Mouse (Mus musculus): ENCODE data around the gene Usp22.
"Not testable (repeated sequence)": the region's sequence is repeated elsewhere in the genome, so short reads cannot be mapped to it uniquely, and the experiment has no call there.

Usp22 gene

GRCm38 (mm10) chr11:61174821-61175658 lies at the start of gene Usp22:
Gene Usp22, minus strand, starts transcription at chr11:61175055.
- DNase-seq (ENCODE audit: extremely low read depth, low read depth) = peak; percentile 98

GRCm38 (mm10) chr11:61224234-61224744 lies 49.4 kb upstream of the Usp22 start:
- no peak for DNase-seq (ENCODE audit: extremely low read depth, low read depth)

GRCm38 (mm10) chr11:61222971-61223745 lies 48.3 kb upstream of the Usp22 start:
- no peak for DNase-seq (ENCODE audit: extremely low read depth, low read depth)

- DNase-seq (ENCODE audit: extremely low read depth, low read depth) = no peak
Observed at GRCm38 (mm10) chr11:61222007-61222406, 47.2 kb upstream of the Usp22 start.

DNA sequence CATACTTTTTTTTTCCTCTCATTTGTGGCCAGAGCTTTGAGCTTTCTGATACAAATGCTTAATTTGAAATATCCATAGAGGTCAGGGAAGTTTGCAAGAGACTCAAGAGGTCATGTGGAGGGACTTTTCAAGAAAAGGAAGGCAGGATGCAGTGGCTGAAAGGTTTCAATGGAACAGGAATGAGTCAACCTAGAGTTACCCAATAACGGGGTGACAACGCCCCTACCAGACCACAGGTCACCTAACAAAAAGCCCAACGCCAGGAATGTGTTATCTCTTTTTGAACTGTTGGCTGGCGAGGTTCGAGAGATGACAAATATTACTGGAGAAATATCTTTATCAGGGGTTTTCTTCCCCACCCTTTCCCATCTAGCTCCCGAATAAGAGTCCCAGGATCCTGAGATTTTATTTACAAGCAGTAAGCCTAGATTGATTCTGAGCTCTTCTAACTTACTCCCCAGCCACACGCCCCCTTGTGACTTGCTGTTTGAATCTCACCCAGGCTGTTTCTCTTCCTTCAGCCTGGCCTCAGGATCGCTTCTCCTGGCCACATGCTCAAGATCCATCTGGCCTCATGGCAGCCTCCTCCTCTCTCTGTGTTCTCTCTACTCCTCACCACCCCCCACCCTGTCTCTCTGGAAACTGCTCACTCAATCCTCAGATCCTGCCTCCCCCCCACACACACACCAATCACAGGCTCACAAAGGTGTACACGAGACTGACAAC lies 45.5 kb upstream of the Usp22 start:
- no peak for DNase-seq (ENCODE audit: extremely low read depth, low read depth)

DNA sequence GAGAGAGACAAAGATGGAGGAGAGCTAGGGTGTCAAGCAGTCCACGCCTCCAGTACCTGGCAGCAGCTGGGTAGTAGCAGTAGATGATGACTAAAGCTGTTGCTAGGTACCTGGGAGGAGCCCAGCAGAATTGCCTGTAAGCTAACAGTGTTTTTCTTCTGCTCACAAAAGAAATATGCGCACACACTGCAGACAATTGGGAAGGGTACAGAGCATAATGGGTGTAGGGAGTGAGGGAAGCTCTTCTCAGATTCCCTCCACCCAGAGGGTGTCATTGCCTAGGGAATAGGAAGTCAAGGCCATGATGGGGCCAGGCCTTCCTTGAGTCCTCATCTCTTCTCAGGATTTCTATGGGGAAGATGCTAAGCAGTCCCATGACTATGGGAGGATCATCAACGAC lies 41.1 kb upstream of the Usp22 start:
- DNase-seq (ENCODE audit: extremely low read depth, low read depth) = no peak

DNA sequence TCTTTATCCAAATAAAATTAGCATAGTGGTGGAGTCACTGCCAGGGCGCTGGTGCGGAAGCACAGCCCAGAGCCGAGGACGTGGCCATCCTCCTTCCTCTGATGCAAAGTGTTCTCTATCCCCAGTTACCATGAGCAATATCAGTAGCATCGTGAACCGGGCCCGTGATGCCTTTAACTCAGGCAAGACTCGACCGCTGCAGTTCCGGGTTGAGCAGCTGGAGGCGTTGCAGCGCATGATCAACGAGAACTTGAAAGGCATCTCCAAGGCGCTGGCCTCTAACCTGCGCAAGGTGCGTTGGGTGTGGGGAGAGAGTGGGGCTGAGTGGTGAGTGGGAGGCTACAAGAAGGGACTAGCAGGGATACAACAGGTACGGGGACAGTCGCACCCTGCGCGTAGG lies 37.2 kb upstream of the Usp22 start:
- no peak for DNase-seq (ENCODE audit: extremely low read depth, low read depth)

DNA sequence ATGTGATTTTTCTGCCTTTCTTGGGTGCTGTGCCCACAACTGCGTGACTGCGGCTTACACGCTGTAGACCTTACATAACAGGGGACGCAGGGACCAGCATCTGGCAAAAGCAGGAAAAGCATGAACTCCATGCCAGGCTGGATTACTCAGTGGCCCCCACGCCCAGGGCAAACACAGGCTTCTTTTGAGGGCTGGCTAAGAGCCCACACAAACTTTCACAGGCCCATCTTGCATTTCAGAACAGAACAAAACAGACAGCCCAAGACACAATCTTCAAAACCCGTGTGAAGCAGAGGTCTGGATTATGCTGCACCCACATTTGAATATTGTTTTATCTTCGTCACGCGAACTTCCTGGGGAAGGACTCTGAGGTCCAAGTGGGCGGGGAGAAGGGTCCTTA lies 33.5 kb upstream of the Usp22 start:
- no peak for DNase-seq (ENCODE audit: extremely low read depth, low read depth)

GRCm38 (mm10) chr11:61207487-61208246 lies 32.8 kb upstream of the Usp22 start, which contains the start of gene Aldh3a1:
Gene Aldh3a1, plus strand, starts transcription at chr11:61207537.
- DNase-seq (ENCODE audit: extremely low read depth, low read depth) = no peak

- no peak for DNase-seq (ENCODE audit: extremely low read depth, low read depth)
Observed at GRCm38 (mm10) chr11:61206136-61206535, 31.3 kb upstream of the Usp22 start.

DNA sequence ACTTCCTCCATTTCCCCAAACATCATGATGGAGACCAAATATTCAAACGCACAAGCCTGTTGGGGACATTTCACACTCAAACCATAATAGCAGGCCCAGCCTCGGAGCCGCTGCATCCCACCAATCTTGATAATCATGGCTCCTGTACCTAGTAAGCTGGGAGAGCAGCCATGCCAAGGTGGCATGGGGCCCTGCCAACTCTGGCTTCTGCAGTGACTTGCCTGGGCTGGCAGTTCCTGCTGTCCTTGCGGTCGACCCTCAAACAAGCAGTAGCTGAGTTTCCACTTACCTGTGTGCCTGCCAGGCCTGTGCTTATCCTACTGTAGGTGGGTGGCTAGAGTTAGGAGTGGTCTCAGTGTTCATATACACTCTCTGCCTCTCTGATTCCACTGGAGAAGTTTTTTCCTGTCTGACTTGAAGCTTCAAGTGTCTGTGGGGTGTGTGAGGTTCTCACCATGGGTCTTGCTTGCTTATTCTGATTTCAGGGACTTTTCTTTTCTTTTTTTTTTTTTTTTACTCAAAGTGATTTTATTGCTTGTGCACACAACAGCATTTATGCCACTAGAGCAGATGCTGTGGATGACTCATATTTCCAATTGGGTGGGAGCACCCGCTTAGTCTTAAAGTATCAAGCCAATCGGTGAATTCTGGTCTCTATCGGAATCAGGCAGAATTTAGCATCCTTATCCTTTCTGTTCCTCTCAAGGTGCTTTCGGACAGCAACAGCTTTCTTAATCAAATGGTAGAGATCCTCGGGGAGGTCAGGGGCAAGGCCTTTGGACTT lies 30.5 kb upstream of the Usp22 start:
- no peak for DNase-seq (ENCODE audit: extremely low read depth, low read depth)

GRCm38 (mm10) chr11:61202810-61203209 lies 28.0 kb upstream of the Usp22 start:
- no peak for DNase-seq (ENCODE audit: extremely low read depth, low read depth)

DNA sequence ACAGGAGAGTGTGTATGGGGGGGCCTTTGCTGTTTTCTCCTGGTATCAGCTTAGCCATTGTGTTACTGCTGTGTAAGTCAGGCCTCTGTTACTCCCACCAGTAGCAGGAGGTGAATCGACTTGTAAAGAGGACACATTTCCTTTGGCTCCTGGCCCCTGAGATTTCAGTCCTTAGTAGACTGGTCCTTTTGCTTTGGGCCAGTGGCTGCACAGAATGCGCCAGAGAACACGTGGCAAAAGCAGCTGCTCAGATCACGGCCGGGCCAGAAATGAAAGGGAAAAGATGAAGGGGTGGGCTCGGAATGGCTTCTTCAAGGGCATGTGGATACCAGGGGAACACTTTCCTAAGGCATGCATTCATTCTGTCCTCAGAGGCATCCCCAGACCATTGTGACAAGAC lies 27.3 kb upstream of the Usp22 start:
- no peak for DNase-seq (ENCODE audit: extremely low read depth, low read depth)

DNA sequence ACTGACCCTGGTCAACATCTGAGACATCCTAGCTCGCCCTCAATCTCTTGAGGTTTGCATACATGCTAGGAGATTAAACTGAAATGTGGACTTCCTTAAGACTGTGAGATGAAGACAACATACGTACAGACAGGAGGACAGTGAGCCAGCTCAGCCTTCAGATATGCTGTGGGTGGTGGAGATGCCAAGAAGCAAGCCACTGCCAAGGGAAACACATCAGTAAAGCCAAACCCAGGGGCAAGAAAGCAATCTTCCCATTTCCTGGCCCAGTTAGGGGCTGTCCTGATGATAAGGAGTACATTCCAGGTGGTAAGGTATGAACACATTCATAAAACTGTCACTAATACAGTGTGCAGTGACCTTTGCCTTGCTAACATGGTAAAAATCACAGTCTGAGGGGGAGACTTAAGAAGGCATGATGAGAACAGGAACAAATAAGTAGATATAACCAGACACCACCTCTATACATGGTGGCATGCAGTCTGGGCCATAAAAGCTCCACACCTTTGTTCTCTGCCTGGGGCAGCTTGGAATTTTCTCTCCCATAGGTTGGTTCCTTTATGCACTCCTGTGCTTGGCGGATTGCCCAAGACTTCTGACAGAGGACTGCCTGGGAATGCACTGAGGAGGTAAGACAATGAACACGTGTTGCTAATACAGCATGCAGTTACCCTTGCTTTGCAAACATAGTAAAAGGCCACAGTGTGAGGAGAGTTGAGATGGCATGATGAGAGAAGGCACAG lies 24.9 kb upstream of the Usp22 start:
- no peak for DNase-seq (ENCODE audit: extremely low read depth, low read depth)

DNA sequence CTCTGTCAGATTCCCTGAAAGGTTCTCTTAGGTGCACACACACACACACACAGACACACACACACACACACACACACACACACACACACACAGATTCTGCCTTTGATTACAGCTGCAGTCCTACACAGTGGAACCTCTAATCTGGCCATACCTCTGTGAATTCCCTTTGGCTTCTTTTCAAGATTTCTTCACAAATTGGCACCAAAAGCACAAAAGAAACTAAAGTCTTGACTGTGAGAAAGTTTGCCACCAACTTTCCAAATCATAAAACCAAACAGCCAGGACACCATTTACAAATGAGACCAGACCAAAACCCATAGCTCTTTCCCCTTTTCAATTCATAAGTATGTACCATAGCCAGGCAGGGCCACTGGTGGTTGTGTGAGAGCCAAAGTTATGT lies 23.1 kb upstream of the Usp22 start:
- DNase-seq (ENCODE audit: extremely low read depth, low read depth) = no peak

DNA sequence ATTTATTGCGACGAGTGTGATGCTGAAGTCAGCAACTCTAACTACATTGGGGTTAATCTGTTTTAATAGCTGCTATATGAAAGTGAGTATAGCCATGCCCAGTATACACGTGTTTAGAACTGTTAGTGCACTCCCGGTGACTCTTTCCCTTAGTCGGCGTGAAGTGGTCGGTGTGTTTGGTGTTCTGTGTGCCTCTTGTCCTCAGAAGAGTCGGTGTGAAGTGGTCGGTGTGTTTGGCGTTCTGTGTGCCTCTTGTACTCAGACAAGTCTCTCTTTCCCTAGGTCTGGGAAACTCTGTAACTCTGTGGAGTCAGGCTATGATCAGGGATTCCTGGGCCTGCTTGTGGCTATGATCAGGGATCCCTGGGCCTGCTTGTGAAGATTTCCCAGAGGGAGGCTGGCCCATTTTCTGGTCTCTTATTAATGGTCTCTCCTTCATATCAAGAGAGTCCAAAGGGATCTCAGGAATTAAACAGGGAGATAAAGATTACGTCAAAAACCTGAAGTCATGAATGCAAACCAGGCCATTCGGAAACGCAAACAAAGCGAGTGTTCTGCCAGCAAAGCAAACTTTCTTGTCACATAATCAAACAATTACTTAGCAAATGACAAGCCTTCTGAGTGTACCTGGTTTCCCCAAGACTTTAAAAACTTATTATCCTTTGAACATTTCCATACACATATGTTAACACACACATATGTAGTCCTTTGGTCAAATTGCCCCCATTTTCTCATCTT lies 21.9 kb upstream of the Usp22 start:
- DNase-seq (ENCODE audit: extremely low read depth, low read depth) = no peak

GRCm38 (mm10) chr11:61193392-61193791 lies 18.5 kb upstream of the Usp22 start:
- peak; percentile 57 for DNase-seq (ENCODE audit: extremely low read depth, low read depth)

DNA sequence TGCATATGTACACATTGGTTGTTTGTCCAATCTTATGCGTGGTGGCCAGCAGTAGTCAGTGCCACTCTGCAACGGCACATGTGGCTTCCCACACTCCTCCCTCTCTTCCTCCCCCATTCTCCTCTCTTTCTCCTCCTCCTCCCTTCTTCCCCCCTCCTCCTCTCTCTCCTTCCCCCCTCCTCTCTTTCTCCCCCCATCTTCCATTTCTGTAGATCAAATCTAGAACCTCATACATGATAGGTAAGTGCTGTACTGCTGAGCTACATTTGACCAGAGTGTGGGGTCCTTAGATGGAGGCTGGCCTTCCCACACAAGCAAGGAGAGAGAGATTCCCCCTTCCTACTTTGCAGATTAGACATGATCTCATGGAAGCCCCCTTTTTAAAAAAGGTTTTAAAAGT lies 17.9 kb upstream of the Usp22 start:
- DNase-seq (ENCODE audit: extremely low read depth, low read depth) = no peak

GRCm38 (mm10) chr11:61192123-61192522 lies 17.3 kb upstream of the Usp22 start:
- DNase-seq (ENCODE audit: extremely low read depth, low read depth) = not testable (repeated sequence)
